Mouse (Mus musculus) erythroblast, embryonic 14.5 days (primary cell): Measurements from ENCODE around the gene 6330409D20Rik. TPM values are rescaled to one million over a fixed set of nuclear protein-coding genes. Genes with fewer than 3 reads are reported as not detected.
A peak's percentile ranks its signal among the peaks of the same experiment; 100 is the strongest.

Experiments used
- H3K27me3 ChIP-seq: 2 replicates; pipeline ENCODE4 v1.6.1; 2012; ENCODE audit warnings: inconsistent platforms; ENCODE audit not compliant: control insufficient read depth
- H3K36me3 ChIP-seq: 2 replicates; pipeline ENCODE4 v1.6.1; 2012; ENCODE audit warnings: mild to moderate bottlenecking, inconsistent platforms; ENCODE audit not compliant: control insufficient read depth
- H3K4me1 ChIP-seq: 2 replicates; pipeline ENCODE4 v1.6.1; 2012; ENCODE audit warnings: inconsistent platforms; ENCODE audit not compliant: control insufficient read depth
- H3K4me3 ChIP-seq: replicated peaks from 2 replicates; pipeline ENCODE3; 2012; ENCODE audit warnings: moderate library complexity, mild to moderate bottlenecking, inconsistent platforms
- H3K9me3 ChIP-seq: 2 replicates; pipeline ENCODE4 v1.6.1; 2012; ENCODE audit warnings: low read length, inconsistent platforms, mixed read lengths; ENCODE audit not compliant: control insufficient read depth
- GATA1 ChIP-seq: IDR thresholded peaks from 2 replicates; pipeline ENCODE4 v1.6.1; 2012; ENCODE audit warnings: low read length, inconsistent platforms, mixed read lengths
- TAL1 ChIP-seq: IDR thresholded peaks from 3 replicates; pipeline ENCODE4 v1.6.1; 2012; ENCODE audit warnings: low read length, inconsistent platforms, mixed read lengths
- polyA plus RNA-seq: library from polyadenylated mRNA; stranded (reverse); fragments of >175 nt; gene quantifications from 2 replicates; pipeline ENCODE4 v1.2.3, GENCODE M21; 2012

6330409D20Rik gene
- polyA plus RNA-seq, 1 experiment = not detected

GRCm38 (mm10) chr2:32720681-32721229, 20.1 kb downstream of the 6330409D20Rik start, which contains the start of gene Sh2d3c:
Sh2d3c (plus strand) TSS chr2:32721055.
- H3K36me3 ChIP-seq = no peaks in the 10 kb centered on the region
- no peaks in the 10 kb centered on the region for H3K9me3 ChIP-seq
- H3K4me3 ChIP-seq = no peak within 1 kb of the TSS
- peaks cover 2% of the 10 kb centered on the region for H3K4me1 ChIP-seq
- TF ChIP-seq TAL1 = no peak
- no peak for TF ChIP-seq GATA1
- peaks cover 2% of the 10 kb centered on the region; the same call in 1 of the 2 replicates for H3K27me3 ChIP-seq

- peaks cover 2% of the 10 kb centered on the region for H3K4me1 ChIP-seq
- no peak overlapping the region for H3K4me3 ChIP-seq
These were observed 20.8 kb downstream of the 6330409D20Rik start for GRCm38 (mm10) chr2:32720053-32720452.

GRCm38 (mm10) chr2:32718761-32719160, 22.1 kb downstream of the 6330409D20Rik start:
- TF ChIP-seq GATA1 = no peak
- TF ChIP-seq TAL1 = no peak
- no peaks in the 10 kb centered on the region for H3K36me3 ChIP-seq
- H3K4me3 ChIP-seq = no peak overlapping the region
- no peaks in the 10 kb centered on the region for H3K9me3 ChIP-seq
- peaks cover 2% of the 10 kb centered on the region; the same call in 1 of the 2 replicates for H3K27me3 ChIP-seq
- peaks cover 9% of the 10 kb centered on the region for H3K4me1 ChIP-seq

More at GRCm38 (mm10) chr2:32720053-32720452, 20.8 kb downstream of the 6330409D20Rik start:
- H3K27me3 ChIP-seq = peaks cover 2% of the 10 kb centered on the region; the same call in 1 of the 2 replicates
- no peaks in the 10 kb centered on the region for H3K36me3 ChIP-seq
- H3K9me3 ChIP-seq = no peaks in the 10 kb centered on the region
- TF ChIP-seq GATA1 (no peak), TAL1 (no peak)

- no peak for TF ChIP-seq GATA1
- TF ChIP-seq TAL1 = no peak
These were observed 25.8 kb downstream of the 6330409D20Rik start for GRCm38 (mm10) chr2:32714987-32715425.

GRCm38 (mm10) chr2:32714117-32714986, 26.5 kb downstream of the 6330409D20Rik start:
- Histone ChIP-seq H3K27me3 (peaks cover 2% of the 10 kb centered on the region; the same call in 1 of the 2 replicates), H3K36me3 (peaks cover 23% of the 10 kb centered on the region), H3K4me1 (peaks cover 38% of the 10 kb centered on the region), H3K9me3 (no peaks in the 10 kb centered on the region), H3K4me3 (peak overlapping the region; percentile 92)
- TF ChIP-seq TAL1 (no peak), GATA1 (no peak)

More at GRCm38 (mm10) chr2:32714987-32715425, 25.8 kb downstream of the 6330409D20Rik start:
- peaks cover 17% of the 10 kb centered on the region for H3K36me3 ChIP-seq
- no peaks in the 10 kb centered on the region for H3K9me3 ChIP-seq
- H3K27me3 ChIP-seq = peaks cover 2% of the 10 kb centered on the region; the same call in 1 of the 2 replicates
- H3K4me3 ChIP-seq = no peak overlapping the region
- H3K4me1 ChIP-seq = peaks cover 32% of the 10 kb centered on the region

GRCm38 (mm10) chr2:32712934-32713817, 27.6 kb downstream of the 6330409D20Rik start, which contains the start of gene Cdk9:
Cdk9 (minus strand) TSS chr2:32713076.
- Histone ChIP-seq H3K4me3 (peak within 1 kb of the TSS; percentile 92), H3K27me3 (peaks cover 2% of the 10 kb centered on the region; the same call in 1 of the 2 replicates), H3K36me3 (peaks cover 35% of the 10 kb centered on the region), H3K4me1 (peaks cover 44% of the 10 kb centered on the region), H3K9me3 (no peaks in the 10 kb centered on the region)
- TF ChIP-seq TAL1 (no peak), GATA1 (no peak)

- TF ChIP-seq TAL1 (no peak), GATA1 (no peak)
- H3K4me1 ChIP-seq = peaks cover 45% of the 10 kb centered on the region
- peaks cover 2% of the 10 kb centered on the region; the same call in 1 of the 2 replicates for H3K27me3 ChIP-seq
- H3K36me3 ChIP-seq = peaks cover 41% of the 10 kb centered on the region
- no peaks in the 10 kb centered on the region for H3K9me3 ChIP-seq
- H3K4me3 ChIP-seq = peak overlapping the region; percentile 92
These were observed 28.3 kb downstream of the 6330409D20Rik start for GRCm38 (mm10) chr2:32712586-32712933.

- H3K27me3 ChIP-seq = peaks cover 2% of the 10 kb centered on the region; the same call in 1 of the 2 replicates
- TF ChIP-seq GATA1 (no peak), TAL1 (no peak)
- H3K4me1 ChIP-seq = peaks cover 45% of the 10 kb centered on the region
- H3K36me3 ChIP-seq = peaks cover 46% of the 10 kb centered on the region
- H3K9me3 ChIP-seq = no peaks in the 10 kb centered on the region
- peak overlapping the region; percentile 92 for H3K4me3 ChIP-seq
These were observed 28.7 kb downstream of the 6330409D20Rik start for GRCm38 (mm10) chr2:32712108-32712551.
